Mouse (Mus musculus): ENCODE measurements at regions not wholly inside any gene's neighbourhood (a gene's known extent, or its start where the extent isn't known, plus 50 kb on each side); places are given as distances from the start of the nearest gene placed in this dataset.

DNA sequence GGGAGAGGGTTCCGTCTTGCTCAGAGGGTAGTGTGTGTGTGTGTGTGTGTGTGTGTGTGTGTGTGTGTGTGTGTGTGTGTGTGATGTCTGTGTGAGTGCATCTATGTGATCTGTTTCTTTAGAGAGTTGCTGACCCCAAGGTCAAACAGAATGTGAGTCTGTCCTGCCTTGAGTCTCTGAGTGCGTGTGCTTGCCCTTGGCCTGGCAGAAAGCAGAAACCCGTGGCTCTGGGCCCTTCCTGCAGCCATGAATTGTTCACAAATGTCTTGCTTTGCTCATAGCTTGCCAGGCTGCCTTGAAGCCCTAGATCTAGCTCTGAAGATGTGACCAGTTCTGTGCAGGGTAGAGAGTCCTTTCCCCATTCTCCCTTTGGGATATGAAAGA, 76.4 kb upstream of the Pmepa1 start:
- Histone ChIP-seq H3K4me2 (ENCODE audit: low read depth, severe bottlenecking) (0 out of 2 replicates have a peak overlapping the region, but pooled peaks have one; percentile 8), H3K36me3 (ENCODE audit: control insufficient read depth, insufficient read depth, low read length) (no peaks in the 10 kb centered on the region), H3K9me3 (ENCODE audit: control insufficient read depth, low read length) (no peaks in the 10 kb centered on the region), H3K4me1 (ENCODE audit: control insufficient read depth, insufficient read depth, low read length) (peaks cover 17% of the 10 kb centered on the region), H3K4me3 (ENCODE audit: low read depth, low read length) (no peak overlapping the region), H3K27me3 (ENCODE audit: control insufficient read depth, insufficient read depth, low read length) (no peaks in the 10 kb centered on the region), H3K9ac (ENCODE audit: low read length) (no peak overlapping the region; the same call in 1 of the 2 replicates), H3K27ac (replicated peaks; ENCODE audit: low read depth, low read length) (peak overlapping the region; percentile 84)
- WGBS: 8% methylated on average over 3 of the region's 3 CpGs
- DNase-seq (ENCODE audit: low spot score) (no peak), ATAC-seq (ENCODE audit: insufficient number of reproducible peaks, low FRiP score, low TSS enrichment, low read depth) (no peak)

DNA sequence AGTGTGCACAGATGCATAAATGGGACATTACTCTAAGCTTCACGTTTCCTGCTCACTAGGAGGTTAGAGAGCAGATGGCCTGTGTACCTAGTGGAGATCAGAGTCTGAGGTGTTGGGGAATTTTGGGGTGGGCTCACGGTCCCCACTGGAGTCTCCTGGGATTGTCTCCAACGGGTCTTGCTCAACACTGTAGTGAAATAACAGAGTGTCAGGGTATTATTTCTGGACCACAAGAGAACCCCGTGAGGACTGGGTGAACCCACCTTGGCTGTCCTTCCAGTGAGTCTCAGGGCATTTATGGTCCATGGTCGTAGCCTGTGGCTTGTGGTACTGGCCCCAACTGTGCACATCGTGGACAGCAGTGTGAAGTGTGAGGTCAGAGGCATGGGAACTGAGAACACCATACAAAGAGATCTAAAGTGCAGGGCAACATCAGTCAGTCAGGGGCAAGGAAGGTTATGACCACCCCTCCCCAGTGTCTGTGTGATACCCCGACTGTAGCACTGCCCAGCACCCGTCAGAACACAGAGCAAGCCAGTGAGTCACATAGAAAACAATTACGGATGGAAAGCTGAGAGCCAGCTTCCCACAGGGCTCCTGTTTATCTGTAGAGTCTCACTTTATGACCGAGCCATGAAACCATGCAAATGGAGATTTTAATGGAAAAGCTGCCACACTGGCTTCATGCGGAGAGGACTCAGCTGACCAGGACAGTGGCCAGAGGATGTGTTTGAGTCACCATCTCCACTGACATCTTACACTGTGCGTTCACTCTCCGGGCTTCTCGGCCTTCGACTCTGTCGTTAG, 77.3 kb upstream of the Pmepa1 start:
- no peaks in the 10 kb centered on the region for H3K27me3 ChIP-seq (ENCODE audit: control insufficient read depth, insufficient read depth, low read length)
- H3K36me3 ChIP-seq (ENCODE audit: control insufficient read depth, insufficient read depth, low read length): no peaks in the 10 kb centered on the region
- no peak overlapping the region for H3K9ac ChIP-seq (ENCODE audit: low read length)
- H3K4me1 ChIP-seq (ENCODE audit: control insufficient read depth, insufficient read depth, low read length): peaks cover 17% of the 10 kb centered on the region
- peak overlapping the region; percentile 84; the same call in 1 of the 2 replicates for H3K27ac ChIP-seq (replicated peaks; ENCODE audit: low read depth, low read length)
- H3K4me3 ChIP-seq (ENCODE audit: low read depth, low read length): no peak overlapping the region
- WGBS: 73% methylated on average over 16 of the region's 16 CpGs
- H3K4me2 ChIP-seq (ENCODE audit: low read depth, severe bottlenecking): no peak overlapping the region
- no peaks in the 10 kb centered on the region for H3K9me3 ChIP-seq (ENCODE audit: control insufficient read depth, low read length)
- ATAC-seq (ENCODE audit: insufficient number of reproducible peaks, low FRiP score, low TSS enrichment, low read depth) (no peak), DNase-seq (ENCODE audit: low spot score) (no peak)

DNA sequence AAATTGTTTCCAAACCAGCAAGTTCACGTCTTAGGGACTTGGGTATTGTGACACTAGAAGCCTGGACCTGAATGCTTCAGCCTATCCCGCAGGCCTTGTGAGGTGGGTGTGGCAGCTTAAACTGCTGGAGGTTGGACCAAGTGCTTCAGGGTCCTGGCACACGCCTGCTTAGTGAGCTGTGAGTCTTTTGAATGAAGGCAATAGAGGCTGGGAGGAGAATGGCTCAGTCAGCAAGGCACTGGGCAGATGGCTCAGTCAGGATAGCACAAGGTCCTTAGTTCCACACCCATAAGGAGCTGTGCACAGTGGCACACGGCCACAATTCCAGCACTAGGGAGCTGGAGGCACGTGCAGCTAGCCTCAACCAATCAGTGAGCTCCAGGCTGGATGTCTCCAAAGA, 80.5 kb upstream of the Pmepa1 start:
- no peak for DNase-seq (ENCODE audit: low spot score)
- Histone ChIP-seq H3K9ac (ENCODE audit: low read length) (no peak overlapping the region), H3K4me3 (ENCODE audit: low read depth, low read length) (no peak overlapping the region), H3K9me3 (ENCODE audit: control insufficient read depth, low read length) (no peaks in the 10 kb centered on the region), H3K27ac (replicated peaks; ENCODE audit: low read depth, low read length) (no peak overlapping the region), H3K36me3 (ENCODE audit: control insufficient read depth, insufficient read depth, low read length) (no peaks in the 10 kb centered on the region), H3K4me1 (ENCODE audit: control insufficient read depth, insufficient read depth, low read length) (peaks cover 12% of the 10 kb centered on the region), H3K4me2 (ENCODE audit: low read depth, severe bottlenecking) (no peak overlapping the region), H3K27me3 (ENCODE audit: control insufficient read depth, insufficient read depth, low read length) (no peaks in the 10 kb centered on the region)
- WGBS: 69% methylated on average over 5 of the region's 5 CpGs
- ATAC-seq (ENCODE audit: insufficient number of reproducible peaks, low FRiP score, low TSS enrichment, low read depth): no peak

DNA sequence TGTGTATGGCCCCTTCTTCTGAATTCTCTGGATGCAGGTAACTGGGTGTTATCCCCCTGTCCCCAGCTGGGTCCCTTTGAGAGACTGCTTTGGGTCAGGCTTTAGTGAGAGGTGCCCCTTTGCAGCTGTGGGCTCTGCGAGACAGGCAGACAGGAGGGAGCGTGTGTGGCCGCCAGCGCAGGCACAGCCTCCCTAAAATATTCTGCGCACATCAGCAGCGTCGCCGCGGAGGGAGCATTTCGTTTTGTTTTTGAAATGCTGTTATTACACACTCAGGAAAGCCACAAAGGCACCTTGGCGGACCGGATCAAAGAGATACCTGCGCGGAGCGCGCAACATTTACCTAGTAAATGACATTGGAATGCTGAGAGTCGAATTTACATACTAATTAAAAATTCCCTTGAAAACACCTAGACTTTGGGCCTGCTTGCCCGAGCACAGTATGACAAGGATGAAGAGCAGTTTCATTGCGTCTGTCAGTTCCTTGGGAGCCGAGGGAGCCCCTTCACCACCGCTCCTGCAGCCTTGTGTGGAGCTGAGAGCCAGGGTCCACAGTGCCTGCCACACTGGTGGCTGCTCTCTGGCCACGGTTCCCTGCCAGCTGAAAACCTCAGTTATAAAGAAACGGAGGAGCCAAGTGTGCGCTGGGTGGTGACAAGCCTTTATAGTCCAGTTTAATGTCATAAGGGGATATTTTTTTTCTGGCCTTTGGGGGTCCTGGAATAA, 89.3 kb upstream of the Pmepa1 start:
- no peak overlapping the region for H3K9ac ChIP-seq (ENCODE audit: low read length)
- peaks cover 4% of the 10 kb centered on the region; the same call in 1 of the 2 replicates for H3K4me1 ChIP-seq (ENCODE audit: control insufficient read depth, insufficient read depth, low read length)
- H3K27ac ChIP-seq (replicated peaks; ENCODE audit: low read depth, low read length): no peak overlapping the region
- no peak for DNase-seq (ENCODE audit: low spot score)
- no peaks in the 10 kb centered on the region for H3K9me3 ChIP-seq (ENCODE audit: control insufficient read depth, low read length)
- H3K27me3 ChIP-seq (ENCODE audit: control insufficient read depth, insufficient read depth, low read length): peaks cover 24% of the 10 kb centered on the region
- H3K4me2 ChIP-seq (ENCODE audit: low read depth, severe bottlenecking): peak overlapping the region; percentile 21; the same call in 1 of the 2 replicates
- no peak overlapping the region for H3K4me3 ChIP-seq (ENCODE audit: low read depth, low read length)
- WGBS: 11% methylated on average over 24 of the region's 24 CpGs
- no peak for ATAC-seq (ENCODE audit: insufficient number of reproducible peaks, low FRiP score, low TSS enrichment, low read depth)
- H3K36me3 ChIP-seq (ENCODE audit: control insufficient read depth, insufficient read depth, low read length): no peaks in the 10 kb centered on the region

DNA sequence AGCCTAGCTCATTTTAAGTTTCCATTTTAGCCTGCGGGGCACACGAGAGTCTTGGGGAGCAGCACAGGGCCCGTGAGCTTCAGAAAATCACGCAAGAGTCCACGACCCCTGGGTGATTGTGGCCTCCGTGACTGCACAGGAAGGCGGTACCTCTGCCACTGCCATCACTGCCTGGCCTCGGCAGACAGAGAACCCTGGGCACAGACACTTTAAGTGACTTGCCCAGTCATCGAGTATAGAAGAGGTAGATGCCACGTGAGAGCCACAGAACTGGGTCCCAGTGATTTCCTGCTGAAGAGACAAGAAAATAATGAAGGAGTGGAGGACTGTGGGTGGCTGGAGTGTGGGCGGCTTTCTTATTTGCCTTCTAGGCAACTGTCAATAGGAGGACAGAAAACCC, 90.4 kb upstream of the Pmepa1 start:
- no peak for ATAC-seq (ENCODE audit: insufficient number of reproducible peaks, low FRiP score, low TSS enrichment, low read depth)
- no peak overlapping the region for H3K4me3 ChIP-seq (ENCODE audit: low read depth, low read length)
- peaks cover 24% of the 10 kb centered on the region for H3K27me3 ChIP-seq (ENCODE audit: control insufficient read depth, insufficient read depth, low read length)
- no peaks in the 10 kb centered on the region for H3K36me3 ChIP-seq (ENCODE audit: control insufficient read depth, insufficient read depth, low read length)
- peaks cover 4% of the 10 kb centered on the region; the same call in 1 of the 2 replicates for H3K4me1 ChIP-seq (ENCODE audit: control insufficient read depth, insufficient read depth, low read length)
- H3K27ac ChIP-seq (replicated peaks; ENCODE audit: low read depth, low read length): no peak overlapping the region
- H3K4me2 ChIP-seq (ENCODE audit: low read depth, severe bottlenecking): no peak overlapping the region
- H3K9ac ChIP-seq (ENCODE audit: low read length): no peak overlapping the region
- H3K9me3 ChIP-seq (ENCODE audit: control insufficient read depth, low read length): no peaks in the 10 kb centered on the region
- no peak for DNase-seq (ENCODE audit: low spot score)
- 68% methylated on average over 11 of the region's 11 CpGs for WGBS

DNA sequence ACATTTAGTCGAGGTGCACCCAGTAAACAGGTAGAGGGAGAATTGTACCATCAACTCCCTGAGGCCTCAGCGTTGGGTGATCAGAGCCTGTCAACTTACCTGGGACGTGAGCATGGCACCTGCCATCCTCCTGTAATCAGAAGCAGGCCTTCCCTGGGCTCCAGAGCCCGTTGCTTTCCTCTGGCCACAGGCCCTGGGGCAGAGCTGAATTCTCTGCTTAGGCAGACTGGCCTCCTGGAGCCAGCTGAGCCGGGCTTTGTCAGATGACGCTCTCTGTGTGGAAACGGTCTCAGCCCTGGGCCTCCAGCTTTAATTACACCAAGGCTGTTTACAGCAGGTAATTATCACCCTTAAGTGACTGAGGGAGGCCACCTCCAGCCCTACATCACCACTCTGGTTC, 92.6 kb upstream of the Pmepa1 start:
- no peaks in the 10 kb centered on the region; the same call in 1 of the 2 replicates for H3K9me3 ChIP-seq (ENCODE audit: control insufficient read depth, low read length)
- H3K36me3 ChIP-seq (ENCODE audit: control insufficient read depth, insufficient read depth, low read length): no peaks in the 10 kb centered on the region
- H3K4me2 ChIP-seq (ENCODE audit: low read depth, severe bottlenecking): no peak overlapping the region
- peaks cover 4% of the 10 kb centered on the region; the same call in 1 of the 2 replicates for H3K4me1 ChIP-seq (ENCODE audit: control insufficient read depth, insufficient read depth, low read length)
- no peak overlapping the region for H3K27ac ChIP-seq (replicated peaks; ENCODE audit: low read depth, low read length)
- H3K27me3 ChIP-seq (ENCODE audit: control insufficient read depth, insufficient read depth, low read length): peaks cover 22% of the 10 kb centered on the region
- H3K4me3 ChIP-seq (ENCODE audit: low read depth, low read length): no peak overlapping the region
- no peak overlapping the region for H3K9ac ChIP-seq (ENCODE audit: low read length)
- 0 out of 2 replicates have a peak, but pooled peaks have one; percentile 32 for ATAC-seq (ENCODE audit: insufficient number of reproducible peaks, low FRiP score, low TSS enrichment, low read depth)
- DNase-seq (ENCODE audit: low spot score): peak; percentile 55
- WGBS: 20% methylated on average over 7 of the region's 7 CpGs

DNA sequence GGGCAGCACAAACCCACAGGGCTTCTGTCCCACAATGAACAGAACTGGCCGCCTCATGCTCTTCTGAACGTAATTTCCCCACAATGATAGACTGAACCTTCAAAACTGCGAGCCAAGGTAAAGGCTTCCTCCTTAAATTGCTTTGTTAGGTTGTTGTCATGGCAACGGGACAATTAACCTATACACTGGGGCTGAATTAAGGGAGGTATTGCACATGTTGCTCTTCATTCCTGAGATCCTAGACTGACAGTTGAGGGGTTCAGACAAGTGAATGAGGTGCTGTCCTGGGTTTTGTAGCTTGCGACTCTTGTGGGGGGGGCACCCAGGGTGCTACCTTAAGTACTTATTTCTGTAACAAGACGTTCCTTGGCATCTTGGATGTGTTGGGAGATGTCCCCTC, 100.6 kb upstream of the Pmepa1 start:
- DNase-seq (ENCODE audit: low spot score) (no peak), ATAC-seq (ENCODE audit: insufficient number of reproducible peaks, low FRiP score, low TSS enrichment, low read depth) (no peak)
- Histone ChIP-seq H3K9me3 (ENCODE audit: control insufficient read depth, low read length) (no peaks in the 10 kb centered on the region; the same call in 1 of the 2 replicates), H3K4me3 (ENCODE audit: low read depth, low read length) (no peak overlapping the region), H3K27me3 (ENCODE audit: control insufficient read depth, insufficient read depth, low read length) (0 out of 2 replicates have a peak, but pooled peaks cover 3% of the 10 kb centered on the region), H3K9ac (ENCODE audit: low read length) (no peak overlapping the region), H3K4me2 (ENCODE audit: low read depth, severe bottlenecking) (no peak overlapping the region), H3K27ac (replicated peaks; ENCODE audit: low read depth, low read length) (no peak overlapping the region), H3K4me1 (ENCODE audit: control insufficient read depth, insufficient read depth, low read length) (peaks cover 7% of the 10 kb centered on the region), H3K36me3 (ENCODE audit: control insufficient read depth, insufficient read depth, low read length) (no peaks in the 10 kb centered on the region)
- 87% methylated on average over 6 of the region's 6 CpGs for WGBS

DNA sequence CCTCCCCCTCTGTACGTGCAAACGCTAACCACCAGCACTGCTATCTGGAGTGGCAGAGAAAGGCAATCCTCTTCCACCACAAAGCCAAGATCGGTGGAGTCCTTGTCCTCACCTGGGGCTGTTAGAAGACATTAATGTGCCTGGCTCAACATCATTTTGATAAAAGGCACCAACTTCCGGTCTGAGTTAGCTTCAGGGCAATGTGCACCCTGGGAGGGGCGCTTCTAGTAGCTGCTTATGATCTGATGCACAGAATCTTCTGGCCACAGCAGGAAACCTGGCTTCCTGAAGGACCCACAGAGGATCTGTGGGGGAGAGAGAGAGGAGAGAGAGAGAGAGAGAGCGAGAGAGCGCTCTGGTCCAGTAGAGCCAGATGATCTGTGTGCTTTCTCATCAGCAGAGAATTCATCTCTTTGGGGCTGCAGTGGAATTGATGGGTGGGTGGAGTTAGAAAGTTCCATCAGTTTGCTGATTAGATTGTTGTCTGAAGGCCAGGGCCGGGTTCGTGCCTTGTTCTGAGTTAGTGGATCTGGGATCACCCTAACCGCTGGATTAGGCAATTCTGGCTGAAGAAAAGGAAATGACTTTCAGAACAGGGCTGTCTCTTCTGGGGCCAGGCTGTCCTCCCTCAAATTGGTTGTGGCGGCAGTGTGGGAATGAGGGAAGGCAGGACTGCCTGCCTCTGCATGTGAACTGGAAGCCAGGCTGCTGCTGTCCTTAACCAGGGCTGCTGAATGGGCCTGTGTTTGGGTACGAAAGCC, 101.3 kb upstream of the Pmepa1 start:
- H3K27me3 ChIP-seq (ENCODE audit: control insufficient read depth, insufficient read depth, low read length): 0 out of 2 replicates have a peak, but pooled peaks cover 3% of the 10 kb centered on the region
- H3K9me3 ChIP-seq (ENCODE audit: control insufficient read depth, low read length): no peaks in the 10 kb centered on the region
- H3K4me2 ChIP-seq (ENCODE audit: low read depth, severe bottlenecking): no peak overlapping the region
- ATAC-seq (ENCODE audit: insufficient number of reproducible peaks, low FRiP score, low TSS enrichment, low read depth) (no peak), DNase-seq (ENCODE audit: low spot score) (no peak)
- no peak overlapping the region for H3K4me3 ChIP-seq (ENCODE audit: low read depth, low read length)
- no peak overlapping the region for H3K9ac ChIP-seq (ENCODE audit: low read length)
- no peak overlapping the region for H3K27ac ChIP-seq (replicated peaks; ENCODE audit: low read depth, low read length)
- H3K4me1 ChIP-seq (ENCODE audit: control insufficient read depth, insufficient read depth, low read length): peaks cover 7% of the 10 kb centered on the region
- 64% methylated on average over 10 of the region's 12 CpGs for WGBS
- no peaks in the 10 kb centered on the region for H3K36me3 ChIP-seq (ENCODE audit: control insufficient read depth, insufficient read depth, low read length)

Data from limb, embryonic 11.5 days (tissue).